Mouse (Mus musculus) midbrain, embryonic 11.5 days (tissue): ENCODE results near the gene Tm4sf19. TPM values are rescaled to one million over a fixed set of nuclear protein-coding genes. Genes with fewer than 3 reads are reported as not detected.

ENCODE experiments used
- ATAC-seq: fragments of 200-750 bp; cut with Nextera tagmentation; 2 replicates; pipeline ENCODE4 v1.8.0; 2017; ENCODE audit warnings: moderate TSS enrichment, moderate library complexity; ENCODE audit not compliant: low FRiP score
- DNase-seq: peaks from one replicate; pipeline ENCODE4 v3.0.0; 2015; ENCODE audit warnings: low spot score; ENCODE audit errors: missing footprints
- H3K27ac ChIP-seq: fragments of 300-500 bp; sonication (generic); 2 replicates; pipeline ENCODE4 v1.5.1; 2014; ENCODE audit warnings: low read depth, low read length
- H3K27me3 ChIP-seq: fragments of 300-500 bp; sonication (generic); 2 replicates; pipeline ENCODE4 v1.6.1; 2014; ENCODE audit warnings: mild to moderate bottlenecking, low read length, moderate library complexity, mixed read lengths; ENCODE audit not compliant: control insufficient read depth, insufficient read depth
- H3K36me3 ChIP-seq: fragments of 300-500 bp; sonication (generic); 2 replicates; pipeline ENCODE4 v1.6.1; 2014; ENCODE audit warnings: mild to moderate bottlenecking, low read length, moderate library complexity, mixed read lengths; ENCODE audit not compliant: control insufficient read depth, insufficient read depth
- H3K4me1 ChIP-seq: fragments of 300-500 bp; sonication (generic); 2 replicates; pipeline ENCODE4 v1.6.1; 2014; ENCODE audit warnings: low read length; ENCODE audit not compliant: control insufficient read depth, insufficient read depth
- H3K4me2 ChIP-seq: fragments of 300-500 bp; sonication (generic); 2 replicates; pipeline ENCODE4 v1.6.1; 2014; ENCODE audit warnings: mild to moderate bottlenecking, moderate library complexity
- H3K4me3 ChIP-seq: fragments of 300-500 bp; sonication (generic); 2 replicates; pipeline ENCODE4 v1.5.1; 2014; ENCODE audit warnings: low read depth, low read length
- H3K9ac ChIP-seq: fragments of 300-500 bp; sonication (generic); 2 replicates; pipeline ENCODE4 v1.6.1; 2014; ENCODE audit warnings: low read length
- H3K9me3 ChIP-seq: fragments of 300-500 bp; sonication (generic); 2 replicates; pipeline ENCODE4 v1.6.1; 2016; ENCODE audit warnings: low read length; ENCODE audit not compliant: control insufficient read depth
- WGBS: fragments of 180-500 bp; shearing (Covaris S2); extraction: QIAGEN DNeasy Blood & Tissue Kit; methylation state at CpG from one replicate; pipeline ENCODE4 v1.1.7; 2014; 5-methylcytosine and 5-hydroxymethylcytosine counted together
- polyA plus RNA-seq: library from polyadenylated mRNA; unstranded; fragments of >200 nt; fragmentation: Nextera tagmentation; extraction: Ambion mirVana; gene quantifications from 2 replicates; pipeline ENCODE4 v1.2.1, GENCODE M21; 2014

The Tm4sf19 gene
- not detected in 2 replicates for polyA plus RNA-seq

- Histone ChIP-seq H3K36me3 (no peaks in the 10 kb centered on the region; the same call in 1 of the 2 replicates), H3K4me1 (no peaks in the 10 kb centered on the region), H3K4me3 (no peak within 1 kb of the TSS), H3K9ac (no peak within 1 kb of the TSS), H3K27ac (no peak within 1 kb of the TSS), H3K4me2 (no peak within 1 kb of the TSS), H3K27me3 (no peaks in the 10 kb centered on the region), H3K9me3 (no peaks in the 10 kb centered on the region)
- ATAC-seq (no peak), DNase-seq (peak; percentile 47)
- 91% methylated on average over 7 of the region's 7 CpGs for WGBS
Observed at GRCm38 (mm10) chr16:32400267-32400666, at the start of gene Tm4sf19. Gene Tm4sf19, plus strand, starts transcription at chr16:32400506.

- DNase-seq (no peak), ATAC-seq (no peak)
- no peaks in the 10 kb centered on the region for H3K4me1 ChIP-seq
- no peak overlapping the region for H3K4me2 ChIP-seq
- no peak overlapping the region for H3K9ac ChIP-seq
- H3K4me3 ChIP-seq, result no peak overlapping the region
- H3K36me3 ChIP-seq, result peaks cover 6% of the 10 kb centered on the region; the same call in 1 of the 2 replicates
- 90% methylated on average over 3 of the region's 3 CpGs for WGBS
- H3K27ac ChIP-seq, result no peak overlapping the region
- H3K27me3 ChIP-seq, result no peaks in the 10 kb centered on the region
- H3K9me3 ChIP-seq, result no peaks in the 10 kb centered on the region
Observed at GRCm38 (mm10) chr16:32350776-32351175, 49.5 kb upstream of the Tm4sf19 start.

GRCm38 (mm10) chr16:32363530-32363929 is 36.8 kb upstream of the Tm4sf19 start:
- ATAC-seq (no peak), DNase-seq (no peak)
- Histone ChIP-seq H3K36me3 (no peaks in the 10 kb centered on the region; the same call in none of the 2 replicates), H3K4me3 (no peak overlapping the region), H3K4me2 (no peak overlapping the region), H3K9me3 (no peaks in the 10 kb centered on the region), H3K9ac (no peak overlapping the region), H3K27ac (no peak overlapping the region), H3K27me3 (no peaks in the 10 kb centered on the region), H3K4me1 (no peaks in the 10 kb centered on the region)
- 92% methylated on average over 2 of the region's 2 CpGs for WGBS

GRCm38 (mm10) chr16:32371351-32371750 is 29.0 kb upstream of the Tm4sf19 start:
- peaks cover 11% of the 10 kb centered on the region; the same call in 1 of the 2 replicates for H3K36me3 ChIP-seq

GRCm38 (mm10) chr16:32379575-32379974 is 20.7 kb upstream of the Tm4sf19 start:
- ATAC-seq, result no peak
- no peak overlapping the region for H3K9ac ChIP-seq
- H3K9me3 ChIP-seq, result no peaks in the 10 kb centered on the region
- no peak for DNase-seq
- peaks cover 36% of the 10 kb centered on the region for H3K36me3 ChIP-seq
- H3K4me1 ChIP-seq, result no peaks in the 10 kb centered on the region
- H3K27me3 ChIP-seq, result no peaks in the 10 kb centered on the region
- no peak overlapping the region for H3K4me2 ChIP-seq
- no peak overlapping the region for H3K4me3 ChIP-seq
- no peak overlapping the region for H3K27ac ChIP-seq
- WGBS, result 98% methylated on average over 2 of the region's 2 CpGs

More at GRCm38 (mm10) chr16:32371351-32371750, 29.0 kb upstream of the Tm4sf19 start:
- no peaks in the 10 kb centered on the region for H3K9me3 ChIP-seq
- no peak overlapping the region for H3K4me3 ChIP-seq
- H3K4me2 ChIP-seq, result no peak overlapping the region
- ATAC-seq, result no peak
- no peak for DNase-seq
- no peaks in the 10 kb centered on the region for H3K4me1 ChIP-seq
- H3K9ac ChIP-seq, result no peak overlapping the region
- whole genome bisulfite sequencing, result 84% methylated on average over 4 of the region's 4 CpGs
- H3K27ac ChIP-seq, result no peak overlapping the region
- H3K27me3 ChIP-seq, result no peaks in the 10 kb centered on the region

- ATAC-seq (no peak), DNase-seq (no peak)
- no peaks in the 10 kb centered on the region for H3K9me3 ChIP-seq
- H3K4me2 ChIP-seq, result no peak overlapping the region
- H3K4me3 ChIP-seq, result no peak overlapping the region
- no peak overlapping the region for H3K27ac ChIP-seq
- H3K27me3 ChIP-seq, result no peaks in the 10 kb centered on the region
- peaks cover 28% of the 10 kb centered on the region for H3K36me3 ChIP-seq
- no peaks in the 10 kb centered on the region for H3K4me1 ChIP-seq
- H3K9ac ChIP-seq, result no peak overlapping the region
Observed at GRCm38 (mm10) chr16:32382901-32383300, 17.4 kb upstream of the Tm4sf19 start.

- no peak for DNase-seq
- no peak overlapping the region for H3K4me3 ChIP-seq
- no peaks in the 10 kb centered on the region for H3K9me3 ChIP-seq
- no peaks in the 10 kb centered on the region for H3K4me1 ChIP-seq
- WGBS, result 92% methylated on average over 2 of the region's 2 CpGs
- no peak overlapping the region for H3K9ac ChIP-seq
- no peak for ATAC-seq
- no peak overlapping the region for H3K4me2 ChIP-seq
- no peaks in the 10 kb centered on the region for H3K27me3 ChIP-seq
- peaks cover 18% of the 10 kb centered on the region for H3K36me3 ChIP-seq
- no peak overlapping the region for H3K27ac ChIP-seq
Observed at GRCm38 (mm10) chr16:32384885-32385284, 15.4 kb upstream of the Tm4sf19 start.

- no peak overlapping the region for H3K4me2 ChIP-seq
- WGBS, result 95% methylated on average over 3 of the region's 3 CpGs
Observed at GRCm38 (mm10) chr16:32386826-32387225, 13.5 kb upstream of the Tm4sf19 start.

GRCm38 (mm10) chr16:32389049-32389448 is 11.3 kb upstream of the Tm4sf19 start:
- no peaks in the 10 kb centered on the region for H3K27me3 ChIP-seq
- no peak overlapping the region for H3K4me2 ChIP-seq
- no peaks in the 10 kb centered on the region for H3K4me1 ChIP-seq
- DNase-seq (no peak), ATAC-seq (no peak)
- no peak overlapping the region for H3K27ac ChIP-seq
- peaks cover 4% of the 10 kb centered on the region for H3K36me3 ChIP-seq
- no peak overlapping the region for H3K4me3 ChIP-seq
- H3K9ac ChIP-seq, result no peak overlapping the region
- H3K9me3 ChIP-seq, result no peaks in the 10 kb centered on the region

More at GRCm38 (mm10) chr16:32386826-32387225, 13.5 kb upstream of the Tm4sf19 start:
- no peaks in the 10 kb centered on the region for H3K4me1 ChIP-seq
- DNase-seq, result no peak
- no peak overlapping the region for H3K27ac ChIP-seq
- peaks cover 7% of the 10 kb centered on the region for H3K36me3 ChIP-seq
- no peak overlapping the region for H3K4me3 ChIP-seq
- H3K9ac ChIP-seq, result no peak overlapping the region
- no peaks in the 10 kb centered on the region for H3K9me3 ChIP-seq
- ATAC-seq, result no peak
- H3K27me3 ChIP-seq, result no peaks in the 10 kb centered on the region
